Mouse (Mus musculus): ENCODE measurements around the gene Gm10234.

Gm10234 gene

DNA sequence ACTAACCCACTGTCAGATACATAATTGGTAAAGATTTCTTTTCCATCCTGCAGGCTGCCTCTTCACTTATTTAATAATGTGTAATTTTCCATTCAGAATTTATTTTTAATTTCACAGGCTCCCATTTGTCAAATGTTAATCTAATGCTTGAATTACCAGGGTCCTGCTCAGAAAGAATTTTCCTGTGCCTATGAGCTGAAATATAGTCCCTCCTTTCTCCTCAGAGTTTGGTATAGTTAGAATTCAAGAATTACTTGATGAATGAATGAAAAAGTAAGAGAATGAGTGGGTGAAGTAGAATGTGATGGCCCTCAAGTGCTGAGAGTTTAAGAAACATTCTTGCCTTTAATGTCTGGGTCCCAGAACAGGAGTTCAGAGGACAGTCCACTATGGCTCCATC lies at the start of gene Gm10234:
Gene Gm10234, plus strand, starts transcription at position 301 of the 400 bp plus-strand sequence.
- no peak for DNase-seq (ENCODE audit: low spot score in 2 of 2)

DNA sequence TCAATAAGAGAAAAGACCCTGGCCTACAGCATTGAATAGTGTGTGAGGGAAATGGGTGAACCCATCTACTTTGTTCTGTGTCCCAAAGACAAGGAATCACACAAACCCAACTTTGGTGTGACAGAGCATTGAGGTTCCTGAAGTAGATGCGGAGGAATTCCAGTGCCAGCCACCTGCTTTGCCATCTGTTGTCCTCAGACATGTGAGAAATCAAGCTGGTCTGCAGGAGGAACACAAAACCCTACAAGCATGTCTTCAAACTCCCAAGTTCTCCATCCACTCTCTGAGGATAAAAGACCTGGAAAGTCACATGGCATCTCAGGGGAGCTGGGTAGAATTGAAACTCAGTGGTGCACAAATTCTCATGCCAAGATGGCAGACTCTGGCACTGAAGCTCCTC lies 44.3 kb upstream of the Gm10234 start:
- peak; percentile 21 to 53 for DNase-seq (ENCODE audit: low spot score in 2 of 2)

DNA sequence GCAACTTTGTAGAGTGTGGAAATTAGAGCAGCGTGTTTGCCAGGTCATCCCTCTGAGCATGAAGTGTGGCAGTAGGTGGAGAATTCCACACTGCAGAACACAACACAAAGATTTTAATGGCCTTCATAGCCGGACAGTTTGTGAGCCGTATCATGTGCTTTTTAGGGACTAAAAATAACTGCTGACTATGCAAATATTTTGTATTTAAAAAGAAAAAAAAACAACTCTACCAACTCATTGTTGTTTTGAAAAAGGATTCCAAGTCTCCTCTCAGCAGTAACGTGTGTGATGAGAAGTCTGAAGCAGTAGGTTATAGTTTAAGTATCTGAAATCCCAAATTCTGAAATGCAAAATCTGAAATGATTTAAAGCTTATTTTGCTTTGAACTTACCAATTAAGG lies 25.9 kb upstream of the Gm10234 start:
- no peak for DNase-seq (ENCODE audit: low spot score in 2 of 2)

DNA sequence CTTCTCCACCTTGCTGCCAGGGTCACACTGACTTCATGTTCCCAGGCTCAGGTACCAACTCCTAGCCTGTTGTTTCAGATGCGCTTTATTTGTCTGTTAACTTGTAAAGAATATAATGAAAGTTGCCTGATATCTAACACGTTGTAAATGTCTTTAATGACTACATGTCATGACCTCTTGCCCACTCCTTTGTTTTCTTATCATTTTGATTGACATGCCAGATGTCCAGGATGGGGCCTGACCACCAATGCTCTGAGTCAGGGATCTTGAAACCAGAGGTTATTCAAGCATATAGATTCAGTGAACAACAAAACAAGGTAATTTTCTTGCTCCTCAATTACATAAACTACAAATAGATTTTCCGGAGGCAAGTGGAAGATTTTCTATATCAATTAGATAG lies 23.5 kb upstream of the Gm10234 start:
- DNase-seq (ENCODE audit: low spot score in 2 of 2) = no peak

DNA sequence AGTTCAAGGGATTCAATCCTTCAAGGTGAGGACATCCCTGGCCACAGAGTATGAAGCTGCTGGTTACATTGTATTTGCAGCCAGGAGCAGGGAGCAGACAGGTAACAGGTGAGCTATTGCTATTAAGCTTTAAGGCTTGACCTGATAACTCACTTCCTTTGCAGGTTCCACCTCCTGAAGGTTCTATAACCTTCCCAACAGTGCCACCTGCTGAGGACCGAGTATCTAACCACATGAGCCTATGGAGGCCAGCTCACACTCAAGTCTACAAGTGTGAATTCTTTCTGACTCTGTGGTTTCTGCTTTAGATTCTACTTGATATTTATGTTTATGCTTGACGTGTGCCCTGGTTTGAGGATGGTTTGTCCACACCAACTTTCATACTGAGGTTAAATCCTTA lies 21.3 kb upstream of the Gm10234 start:
- DNase-seq (ENCODE audit: low spot score in 2 of 2) = no peak

DNA sequence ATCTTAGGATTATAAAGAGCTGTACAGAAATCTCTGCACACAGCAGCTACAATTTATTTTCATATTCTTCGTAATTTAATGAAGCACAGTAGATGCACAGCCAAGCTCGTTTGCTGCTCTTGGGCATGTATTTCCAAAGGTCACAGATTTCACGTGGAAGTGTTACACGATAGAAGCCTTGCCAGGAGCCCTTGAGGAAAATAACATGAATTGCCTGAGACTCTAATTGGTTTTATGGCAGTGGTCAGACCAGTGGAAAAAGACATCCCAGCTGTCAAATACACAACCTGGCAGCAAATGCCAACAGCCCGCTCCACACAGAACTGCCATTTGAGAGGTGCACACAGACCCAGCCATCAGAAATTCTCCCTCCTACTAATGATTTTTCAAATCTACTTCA lies 9.3 kb downstream of the Gm10234 start:
- DNase-seq (ENCODE audit: low spot score in 2 of 2) = no peak

DNA sequence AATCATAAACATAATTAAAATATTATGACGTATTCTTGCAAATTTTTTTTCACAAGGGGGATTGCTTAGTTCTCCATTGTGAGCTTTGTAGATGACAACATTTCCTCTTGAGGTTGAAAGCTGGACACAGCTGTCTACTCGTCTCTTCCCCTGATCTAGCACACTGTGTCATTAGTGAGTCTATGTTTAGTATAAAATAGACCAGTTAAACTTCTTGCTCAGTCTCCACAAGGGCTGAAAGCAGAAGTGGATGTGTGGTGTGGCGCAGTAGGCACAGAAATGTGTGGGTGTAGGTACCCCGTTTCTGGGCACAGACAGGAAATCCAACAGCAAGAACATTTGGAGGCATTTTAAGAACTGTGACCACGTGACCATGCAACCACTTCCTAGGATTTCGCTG lies 12.9 kb downstream of the Gm10234 start:
- DNase-seq (ENCODE audit: low spot score in 2 of 2) = peak; percentile 6 to 11

DNA sequence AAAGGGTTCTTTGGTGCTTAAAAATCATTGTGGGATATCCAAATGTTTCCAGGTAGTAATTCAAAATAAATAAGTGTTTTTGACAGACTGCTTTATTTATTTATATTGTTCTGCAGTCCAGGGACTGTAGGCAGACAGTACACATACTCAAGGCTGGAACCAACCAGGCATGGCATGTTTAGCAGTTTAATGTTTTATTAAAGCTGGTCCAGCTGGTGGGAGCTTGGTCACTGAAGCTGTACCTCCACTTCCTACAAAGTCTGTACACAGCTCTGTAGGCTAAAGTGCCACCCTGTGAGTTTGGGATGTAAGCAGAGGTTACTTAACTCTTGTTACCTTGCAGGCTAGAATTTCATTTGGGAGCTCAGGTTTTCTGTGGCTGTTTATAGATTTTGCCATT lies 27.5 kb downstream of the Gm10234 start:
- no peak for DNase-seq (ENCODE audit: low spot score in 2 of 2)

DNA sequence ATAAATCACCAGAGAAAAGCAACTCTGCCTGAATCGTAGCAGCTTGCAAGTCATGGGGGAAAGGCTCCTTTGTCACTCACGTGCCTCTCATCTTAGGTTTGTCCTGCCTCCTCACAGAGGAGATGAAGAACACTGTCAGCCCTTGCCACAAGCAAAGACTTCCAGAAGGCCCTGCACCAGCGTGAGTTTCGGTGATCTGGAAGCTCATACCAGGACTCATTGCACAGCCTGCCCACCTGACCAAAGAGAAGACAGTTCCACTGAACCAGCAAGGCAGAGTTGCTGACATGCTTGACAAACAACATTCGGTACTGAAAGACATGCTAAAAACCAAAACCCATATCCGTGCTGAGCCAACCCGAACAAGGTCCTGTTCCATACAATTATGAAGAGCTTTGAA lies 31.1 kb downstream of the Gm10234 start:
- DNase-seq (ENCODE audit: low spot score in 2 of 2) = no peak

DNA sequence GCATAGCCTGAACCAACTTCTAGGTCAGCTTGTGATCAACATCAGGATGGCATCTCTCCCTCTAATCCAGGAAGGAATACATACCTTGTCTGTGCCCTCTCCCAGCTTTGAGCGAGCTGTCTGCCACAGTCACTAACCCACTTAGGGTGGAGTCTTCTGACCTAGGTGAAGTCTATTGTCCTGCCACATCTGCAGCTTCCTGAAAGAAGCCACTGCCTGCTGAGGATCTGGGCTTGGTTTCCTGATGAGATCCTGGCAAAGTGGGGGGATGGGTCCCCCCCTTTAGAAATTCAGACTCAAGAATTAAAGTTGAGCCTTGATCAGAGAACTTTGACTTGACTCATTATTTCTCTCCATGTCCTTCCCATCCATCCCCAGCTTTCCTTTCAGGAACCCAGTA lies 32.0 kb downstream of the Gm10234 start:
- no peak for DNase-seq (ENCODE audit: low spot score in 2 of 2)

DNA sequence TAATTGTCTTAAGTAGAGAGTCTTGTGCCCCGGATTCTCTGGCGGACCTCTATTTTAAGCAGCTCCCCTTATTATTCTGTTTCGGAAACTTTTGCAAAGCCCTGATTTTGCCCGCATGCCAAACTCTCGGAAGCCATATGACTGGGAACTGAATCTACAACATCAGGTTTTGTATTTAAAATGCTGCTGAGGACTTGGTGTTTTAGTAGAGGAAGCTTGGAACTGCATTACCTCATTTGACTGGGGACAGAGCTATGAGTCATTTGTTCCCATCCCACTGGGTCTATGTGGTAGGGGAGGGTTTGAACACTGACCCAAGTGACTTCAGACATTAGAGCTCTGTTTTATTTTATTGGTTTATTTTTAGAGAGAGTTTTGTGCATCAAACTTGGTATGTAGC lies 38.2 kb downstream of the Gm10234 start:
- peak in 1 of 2 experiments; percentile 42 for DNase-seq (ENCODE audit: low spot score in 2 of 2)

DNA sequence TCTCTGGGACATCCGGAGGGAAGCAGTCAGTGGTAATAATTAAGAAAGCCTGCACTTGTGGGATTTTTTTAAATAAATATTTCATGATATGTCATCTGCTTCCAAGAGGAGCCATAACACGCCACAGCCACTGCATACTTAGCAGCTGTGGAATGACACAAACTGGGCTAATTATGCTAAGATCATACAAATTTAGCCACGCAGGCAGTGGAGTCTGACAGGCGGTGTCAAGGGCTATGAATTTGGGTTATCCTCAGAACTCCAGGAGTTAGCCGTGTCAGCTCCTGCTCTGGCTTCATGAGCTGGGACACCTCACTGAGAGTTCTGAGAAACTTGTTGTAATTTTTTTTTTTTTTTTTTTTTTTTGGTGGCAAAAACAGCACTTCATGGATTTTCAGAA lies 40.8 kb downstream of the Gm10234 start:
- no peak for DNase-seq (ENCODE audit: low spot score in 2 of 2)

DNA sequence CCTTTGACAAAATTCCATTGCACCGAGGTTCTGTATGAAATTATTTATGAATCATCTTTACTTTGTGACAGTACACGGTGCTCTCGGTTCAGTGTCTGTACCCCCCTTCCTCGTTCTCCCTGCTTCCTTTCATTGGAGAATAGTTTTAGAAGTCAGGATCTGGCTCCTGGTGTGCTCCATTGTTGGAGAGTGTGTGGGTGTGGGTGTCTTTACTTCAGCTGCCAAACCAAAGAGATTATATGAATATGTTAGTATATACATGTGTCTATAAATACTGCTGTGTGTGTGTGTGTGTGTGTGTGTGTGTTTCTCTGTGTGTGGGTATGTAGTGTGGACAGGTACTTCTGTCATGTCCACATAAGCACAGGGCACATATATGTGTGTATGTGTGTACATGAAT lies 49.9 kb downstream of the Gm10234 start:
- peak in 1 of 2 experiments; percentile 30 for DNase-seq (ENCODE audit: low spot score in 2 of 2)
